Mouse (Mus musculus) natural killer cell, adult 2 months (primary cell): ENCODE measurements around the gene Timp4.

ENCODE experiments used
- DNase-seq, 2 experiments: peaks; one replicate each; pipeline ENCODE4 v3.0.0; 2022; ENCODE audit warnings: low spot score in 2 of 2

Timp4 gene

GRCm38 (mm10) chr6:115252099-115252873 lies at the start of gene Timp4:
Gene Timp4, minus strand, starts transcription at chr6:115252205.
- no peak for DNase-seq

GRCm38 (mm10) chr6:115293877-115294276 lies 41.9 kb upstream of the Timp4 start:
- no peak for DNase-seq

- no peak for DNase-seq
Measured at GRCm38 (mm10) chr6:115292621-115293020, 40.6 kb upstream of the Timp4 start.

GRCm38 (mm10) chr6:115291823-115292222 lies 39.8 kb upstream of the Timp4 start:
- DNase-seq = no peak

GRCm38 (mm10) chr6:115291068-115291467 lies 39.1 kb upstream of the Timp4 start:
- DNase-seq = no peak

- no peak for DNase-seq
Measured at GRCm38 (mm10) chr6:115290561-115290960, 38.6 kb upstream of the Timp4 start.

GRCm38 (mm10) chr6:115288223-115288622 lies 36.2 kb upstream of the Timp4 start:
- DNase-seq = no peak

GRCm38 (mm10) chr6:115286441-115286840 lies 34.4 kb upstream of the Timp4 start:
- DNase-seq = no peak

- no peak for DNase-seq
Measured at GRCm38 (mm10) chr6:115284153-115284552, 32.1 kb upstream of the Timp4 start.

GRCm38 (mm10) chr6:115279639-115280038 lies 27.6 kb upstream of the Timp4 start:
- DNase-seq = no peak

- no peak for DNase-seq
Measured at GRCm38 (mm10) chr6:115278086-115278485, 26.1 kb upstream of the Timp4 start.

GRCm38 (mm10) chr6:115275116-115275815 lies 23.3 kb upstream of the Timp4 start:
- no peak for DNase-seq

- DNase-seq = no peak
Measured at GRCm38 (mm10) chr6:115274705-115275104, 22.7 kb upstream of the Timp4 start.

GRCm38 (mm10) chr6:115273346-115273745 lies 21.3 kb upstream of the Timp4 start:
- no peak for DNase-seq

- no peak for DNase-seq
Measured at GRCm38 (mm10) chr6:115271866-115272271, 19.9 kb upstream of the Timp4 start.

- no peak for DNase-seq
Measured at GRCm38 (mm10) chr6:115271326-115271725, 19.3 kb upstream of the Timp4 start.

GRCm38 (mm10) chr6:115270085-115270484 lies 18.1 kb upstream of the Timp4 start:
- no peak for DNase-seq

GRCm38 (mm10) chr6:115269561-115269960 lies 17.6 kb upstream of the Timp4 start:
- DNase-seq = no peak

- no peak for DNase-seq
Measured at GRCm38 (mm10) chr6:115268551-115269385, 16.8 kb upstream of the Timp4 start.

GRCm38 (mm10) chr6:115267916-115268315 lies 15.9 kb upstream of the Timp4 start:
- no peak for DNase-seq

- DNase-seq = no peak
Measured at GRCm38 (mm10) chr6:115266791-115267190, 14.8 kb upstream of the Timp4 start.

GRCm38 (mm10) chr6:115260507-115260906 lies 8.5 kb upstream of the Timp4 start:
- no peak for DNase-seq
